Mouse (Mus musculus) ES-Bruce4 (cell line): ENCODE measurements around the gene Ece1.

Source experiments
- CTCF ChIP-seq: IDR thresholded peaks from one replicate; pipeline ENCODE4 v1.8.1; 2011; ENCODE audit warnings: low read depth, low read length
- EP300 ChIP-seq: IDR thresholded peaks from 2 replicates; pipeline ENCODE4 v1.6.1; 2011; ENCODE audit warnings: low read depth, low read length; ENCODE audit not compliant: insufficient read depth

DNA sequence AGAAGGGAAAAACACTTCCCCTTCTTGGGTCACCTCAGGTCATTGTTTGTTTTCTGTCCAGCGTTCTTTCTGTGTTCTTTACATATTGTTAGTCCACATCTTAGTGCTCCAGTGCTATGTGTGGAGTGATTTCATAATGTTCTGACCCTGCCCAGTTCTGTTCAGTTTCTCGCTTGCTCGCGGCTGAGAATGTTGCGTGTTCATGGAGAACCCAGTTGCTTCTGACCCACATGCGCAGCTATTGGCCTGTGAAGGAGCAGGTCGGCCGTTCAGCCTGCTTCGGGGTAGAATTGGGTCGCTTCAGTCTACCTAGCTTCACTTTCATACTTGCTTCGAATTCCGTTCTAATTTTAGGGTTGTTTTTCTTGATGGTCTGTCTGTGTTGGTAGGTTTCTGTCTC, 133.4 kb downstream of the Ece1 start:
- TF ChIP-seq CTCF: no peak
- TF ChIP-seq EP300: no peak
